Mouse (Mus musculus) regulatory T cell (primary cell): Measurements from ENCODE around the gene Fkbp1a.

ENCODE experiments used
- in situ Hi-C: fragments of 300-600 bp; cut with MboI, MseI; formaldehyde crosslinking; loops from one replicate; pipeline ENCODE4 v1.15.1; 2025; ENCODE audit warnings: high pct_unique_total_duplicates

The Fkbp1a gene

DNA sequence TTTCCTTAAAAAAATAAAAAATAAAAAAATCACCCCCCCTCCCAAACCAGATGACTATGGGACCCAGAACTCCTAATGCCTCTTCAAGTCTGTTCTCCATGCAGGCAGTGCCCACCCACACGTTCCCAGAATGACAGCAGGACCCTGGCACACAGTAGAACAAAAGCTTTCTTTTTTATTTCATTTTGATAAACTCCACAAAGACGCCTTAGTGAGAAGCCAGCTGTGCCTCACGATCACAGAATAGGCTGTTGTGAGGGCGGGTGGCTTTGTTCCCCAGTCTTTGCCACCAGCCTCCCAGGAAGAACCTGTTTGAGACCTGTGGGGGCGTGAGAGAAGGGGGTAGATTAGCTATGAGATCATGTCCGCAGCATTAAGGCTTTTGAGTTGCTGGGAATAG, 2.4 kb downstream of the Fkbp1a start:
- in situ Hi-C loops, result loop anchor here (5.0 to 25.0 kb wide), 5 partner anchors 33 to 882 kb away; partner anchors contain the start of genes Acss1 and Csnk2a1

DNA sequence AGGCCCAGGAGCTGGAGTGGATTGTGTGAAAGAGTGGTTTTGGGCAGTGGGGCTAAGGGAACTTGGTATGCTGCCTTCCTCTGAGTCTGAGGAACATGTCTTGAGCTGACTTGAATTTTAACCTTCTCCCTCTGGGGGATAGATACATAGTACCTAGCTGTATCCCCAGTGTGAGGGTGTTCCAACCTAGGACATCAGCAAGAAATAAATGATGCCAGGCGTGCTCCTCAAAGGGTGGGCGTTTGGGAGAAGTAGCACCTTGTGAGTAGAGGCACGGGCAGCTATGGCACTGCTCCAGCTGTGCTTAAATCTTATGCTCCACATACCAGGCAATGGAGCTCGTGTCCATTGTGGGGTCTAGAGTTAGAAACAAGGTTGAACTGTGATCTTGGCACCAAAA, 4.3 kb downstream of the Fkbp1a start:
- in situ Hi-C loops, result loop anchor here (5.0 to 25.0 kb wide), 4 partner anchors 49 to 884 kb away; partner anchors contain the start of genes Acss1 and Csnk2a1

DNA sequence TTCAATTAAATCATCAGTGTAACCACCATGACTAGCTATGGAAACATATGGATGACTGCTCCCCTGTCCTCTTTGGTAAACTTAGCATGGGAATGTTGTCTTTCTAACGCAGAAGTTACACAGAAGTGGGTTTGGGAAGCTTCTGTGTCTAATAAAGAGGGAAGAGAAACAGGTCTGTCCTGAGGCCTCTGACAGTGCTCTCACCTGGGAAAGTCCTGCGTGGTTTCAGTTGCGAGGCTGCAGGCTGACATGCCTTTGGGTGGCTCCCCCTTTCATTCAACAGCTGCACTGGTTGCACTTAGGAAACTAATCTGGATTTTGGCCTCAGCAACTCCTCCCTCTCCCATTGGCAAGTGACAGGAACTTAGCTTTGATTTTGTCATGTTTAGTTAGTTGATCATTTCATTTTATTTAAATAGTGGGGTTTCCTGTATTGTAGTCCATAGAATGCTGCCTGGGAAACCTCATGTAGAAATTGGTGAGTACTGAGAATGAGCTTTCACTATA, 7.4 kb downstream of the Fkbp1a start:
- in situ Hi-C loops, result loop anchor here (5.0 to 25.0 kb wide), 6 partner anchors 52 to 1237 kb away; partner anchors contain the start of genes Abhd12, Acss1, Csnk2a1 and Gins1

DNA sequence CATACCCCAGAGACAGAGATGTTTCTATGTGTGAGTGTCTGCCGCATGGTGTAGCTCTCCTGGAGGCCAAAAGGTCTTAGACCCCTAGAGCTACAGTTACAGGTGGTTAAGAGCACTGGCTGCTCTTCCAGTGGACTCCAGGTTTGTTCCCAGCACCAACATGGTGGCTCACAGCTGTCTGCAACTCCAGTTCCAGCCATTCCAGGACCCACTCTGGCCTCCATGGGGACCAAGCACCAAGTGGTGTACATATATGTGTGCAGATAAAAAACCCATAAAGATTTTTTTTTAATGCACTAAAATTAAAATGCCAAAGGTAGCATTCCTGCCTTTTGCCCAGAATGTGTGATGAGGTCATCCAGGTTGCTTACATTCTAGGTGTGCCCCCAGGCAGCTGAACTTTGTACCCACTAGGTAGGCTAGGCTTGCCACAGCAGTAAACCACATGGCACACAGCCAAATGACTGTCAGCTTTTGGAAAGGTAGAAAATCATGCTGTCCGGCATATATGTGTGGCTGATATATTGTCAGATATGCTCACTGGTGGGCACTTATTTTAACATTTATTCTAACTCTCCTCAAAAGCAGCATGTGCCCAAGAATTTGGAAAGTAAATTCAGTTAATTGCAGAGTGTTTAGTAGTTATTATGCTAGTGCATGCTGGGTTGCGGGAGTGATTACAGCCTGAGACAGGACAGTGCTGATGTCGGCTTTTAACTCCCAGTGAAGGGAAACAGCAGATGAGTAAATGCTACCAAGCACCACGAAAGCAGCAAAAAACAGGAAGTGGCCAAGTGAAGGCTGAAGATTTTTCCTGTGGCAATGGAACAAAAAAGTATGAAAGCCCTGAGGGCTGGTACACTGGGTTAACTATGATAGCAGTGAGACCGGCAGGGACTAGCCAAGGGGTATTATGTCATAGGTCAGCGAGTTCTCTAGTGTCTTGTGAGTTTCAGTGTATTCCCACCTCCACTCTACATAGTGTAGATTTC, 20.9 kb downstream of the Fkbp1a start:
- in situ Hi-C loops, result loop anchor here (25.0 kb wide), 2 partner anchors 651 to 1251 kb away; partner anchors contain the start of genes Abhd12, Gins1 and Gm10130

DNA sequence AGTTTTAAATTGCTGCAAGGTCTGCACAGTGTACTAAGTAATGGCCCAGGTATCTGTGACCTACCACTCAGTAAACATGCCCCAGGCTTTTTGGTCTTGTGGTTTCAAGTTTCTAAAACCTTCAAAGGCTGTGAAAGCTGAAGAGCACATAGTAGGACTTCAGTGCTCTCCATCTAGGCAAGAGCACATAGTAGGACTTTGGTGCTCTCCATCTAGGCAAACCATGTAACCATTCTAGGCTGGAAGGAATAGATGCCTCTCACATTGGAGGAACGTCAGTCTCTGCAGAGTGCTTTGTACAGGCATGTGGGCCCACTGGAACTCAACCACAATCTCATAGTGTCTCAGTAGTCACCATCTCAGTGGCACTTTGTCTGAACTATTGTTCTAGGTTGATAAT, 21.7 kb downstream of the Fkbp1a start:
- in situ Hi-C loops, result loop anchor here (25.0 kb wide), 2 partner anchors 652 to 1252 kb away; partner anchors contain the start of genes Abhd12, Gins1 and Gm10130

DNA sequence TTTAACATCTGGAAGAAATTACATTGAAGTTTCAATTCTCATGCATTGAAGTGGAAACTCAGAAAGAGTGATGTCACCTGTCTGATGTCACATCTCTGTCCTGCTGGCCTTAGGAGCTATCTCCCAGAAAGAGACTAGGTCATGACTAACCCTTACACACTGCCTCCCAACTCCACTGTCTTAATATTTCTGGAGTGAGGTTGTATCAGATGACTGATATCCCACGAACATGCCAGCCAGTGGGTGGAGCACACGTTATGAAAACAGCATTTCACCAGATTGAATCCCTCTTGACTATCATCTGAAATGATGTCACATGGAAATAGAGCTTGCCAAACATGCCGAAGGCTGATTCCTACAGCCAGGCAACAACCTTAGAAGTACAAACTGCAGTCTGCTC, 22.7 kb downstream of the Fkbp1a start:
- in situ Hi-C loops, result loop anchor here (25.0 kb wide), 2 partner anchors 653 to 1253 kb away; partner anchors contain the start of genes Abhd12, Gins1 and Gm10130

DNA sequence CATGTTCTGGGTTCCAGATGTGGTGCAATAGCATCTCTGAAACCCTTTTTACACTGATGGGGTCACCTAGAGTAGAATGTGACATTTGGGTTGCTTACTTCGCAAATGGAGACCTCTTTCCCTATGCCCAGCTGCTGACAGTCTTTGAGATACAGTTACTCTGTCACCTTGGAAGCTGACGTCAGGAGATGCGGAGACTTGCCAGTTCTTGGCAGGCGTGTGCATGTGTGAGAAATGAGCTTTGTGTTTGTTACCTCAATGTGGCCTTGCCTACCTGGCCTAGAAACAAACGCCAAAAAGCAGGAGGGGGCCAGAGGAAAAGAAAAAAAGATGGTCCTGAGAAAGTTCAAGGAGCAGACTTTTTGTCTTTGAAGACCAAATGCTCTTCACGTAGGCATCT, 24.6 kb downstream of the Fkbp1a start:
- in situ Hi-C loops, result loop anchor here (25.0 kb wide), 2 partner anchors 655 to 1255 kb away; partner anchors contain the start of genes Abhd12, Gins1 and Gm10130

DNA sequence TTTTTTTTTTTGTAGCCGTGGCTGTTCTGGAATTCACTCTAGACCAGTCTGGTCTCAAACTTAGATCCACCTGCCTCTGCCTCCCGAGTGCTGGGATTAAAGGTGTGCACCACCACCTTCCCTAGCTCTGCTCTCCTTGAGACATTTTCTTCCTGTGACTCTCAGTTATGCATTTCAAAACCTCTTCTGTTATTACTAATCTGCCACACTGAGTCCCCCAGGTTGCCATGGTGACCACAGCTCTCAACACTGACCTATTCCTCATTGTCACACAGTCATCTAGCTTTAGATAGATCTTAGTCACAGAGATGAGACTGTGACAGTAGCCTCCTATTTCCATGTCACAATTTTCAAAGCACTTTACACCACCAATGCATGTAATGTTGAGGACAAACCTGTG, 27.2 kb downstream of the Fkbp1a start:
- in situ Hi-C loops, result loop anchor here (25.0 kb wide), 2 partner anchors 657 to 1257 kb away; partner anchors contain the start of genes Abhd12, Gins1 and Gm10130

DNA sequence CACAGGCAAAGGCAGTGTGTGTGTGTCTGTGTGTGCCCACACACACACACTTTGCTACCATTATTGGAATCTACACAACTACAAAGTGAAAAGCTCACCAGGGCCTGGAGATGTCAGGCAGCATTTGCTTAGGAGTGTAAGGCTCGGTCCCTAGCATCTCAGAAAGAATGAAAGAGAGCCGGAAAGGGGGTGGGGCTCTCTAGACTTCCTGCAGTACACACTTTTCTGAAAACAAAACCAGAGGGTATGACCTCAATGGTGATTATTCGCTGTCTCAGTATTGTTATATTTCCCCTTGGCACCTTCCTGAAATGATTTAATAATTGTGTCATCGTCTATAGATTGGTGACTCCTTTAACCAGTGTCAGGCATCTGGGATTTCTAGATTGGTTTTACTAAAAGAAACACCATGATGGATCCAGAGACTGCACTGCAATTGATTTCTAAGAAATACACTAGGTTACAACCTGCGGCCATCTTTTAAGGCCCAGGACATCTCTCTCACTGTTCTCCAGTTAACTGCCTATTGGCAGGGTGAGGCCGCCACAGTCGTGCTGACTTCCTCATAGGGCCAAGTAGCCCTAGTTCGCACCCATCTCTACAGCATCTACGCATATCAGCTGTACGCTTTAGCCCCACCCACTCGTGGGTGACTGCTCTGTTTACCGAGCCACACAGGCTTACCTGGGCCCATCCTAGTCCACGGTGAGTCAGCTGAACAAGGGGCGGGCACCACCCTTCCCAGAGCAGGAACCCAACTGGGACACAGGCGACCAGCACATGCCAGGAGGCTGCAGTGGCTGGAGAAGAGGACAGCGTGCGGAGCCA, 29.8 kb downstream of the Fkbp1a start, which contains the start of gene Sdcbp2:
TSS of gene Sdcbp2 (plus strand) at position 750 of the 828 bp plus-strand sequence.
- in situ Hi-C loops, result loop anchor here (25.0 kb wide), 2 partner anchors 660 to 1260 kb away; partner anchors contain the start of genes Abhd12, Gins1 and Gm10130

DNA sequence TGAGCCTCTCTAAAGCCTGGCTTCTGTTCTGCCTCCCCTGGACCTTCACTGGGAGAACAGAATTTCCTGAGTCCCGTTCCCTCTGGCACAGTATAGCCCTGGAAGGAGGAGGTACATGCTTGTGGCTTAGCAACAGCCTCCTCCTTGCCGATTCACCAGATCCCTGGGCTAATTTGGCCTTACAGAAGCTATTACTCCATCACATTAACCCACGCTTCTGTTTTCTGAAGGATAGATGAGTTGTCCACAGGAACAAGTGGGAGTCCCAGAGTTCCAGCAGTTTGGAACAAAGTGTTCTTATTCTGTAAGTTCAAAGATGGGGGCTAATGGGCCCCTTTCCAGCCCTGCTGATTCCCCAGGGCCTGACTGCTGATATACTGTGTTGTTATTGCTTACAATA, 31.4 kb downstream of the Fkbp1a start:
- in situ Hi-C loops, result loop anchor here (25.0 kb wide), 2 partner anchors 661 to 1261 kb away; partner anchors contain the start of genes Abhd12, Gins1 and Gm10130

DNA sequence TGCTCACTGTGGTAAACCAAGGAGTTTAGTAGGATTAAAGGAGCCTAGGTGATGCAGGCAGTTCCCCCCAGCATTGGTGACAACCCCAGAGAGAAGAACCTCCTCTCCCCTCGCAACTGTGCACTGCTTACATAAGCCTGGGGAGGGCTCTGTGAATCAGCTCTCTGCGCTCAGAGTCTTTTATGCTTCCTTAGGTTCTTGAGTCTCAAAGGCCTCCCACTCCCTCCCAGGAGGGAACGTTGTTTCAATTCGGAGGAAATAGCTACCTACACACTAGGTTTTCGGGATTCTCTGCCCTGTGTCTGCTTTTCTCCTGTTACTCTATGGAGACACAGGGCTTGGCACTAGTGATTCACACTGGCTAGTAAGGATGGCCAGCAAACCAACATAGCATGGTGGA, 32.3 kb downstream of the Fkbp1a start:
- in situ Hi-C loops, result loop anchor here (5.0 to 25.0 kb wide), 3 partner anchors 32 to 1262 kb away; partner anchors contain the start of genes Abhd12, Fkbp1a, Gins1 and Gm10130

DNA sequence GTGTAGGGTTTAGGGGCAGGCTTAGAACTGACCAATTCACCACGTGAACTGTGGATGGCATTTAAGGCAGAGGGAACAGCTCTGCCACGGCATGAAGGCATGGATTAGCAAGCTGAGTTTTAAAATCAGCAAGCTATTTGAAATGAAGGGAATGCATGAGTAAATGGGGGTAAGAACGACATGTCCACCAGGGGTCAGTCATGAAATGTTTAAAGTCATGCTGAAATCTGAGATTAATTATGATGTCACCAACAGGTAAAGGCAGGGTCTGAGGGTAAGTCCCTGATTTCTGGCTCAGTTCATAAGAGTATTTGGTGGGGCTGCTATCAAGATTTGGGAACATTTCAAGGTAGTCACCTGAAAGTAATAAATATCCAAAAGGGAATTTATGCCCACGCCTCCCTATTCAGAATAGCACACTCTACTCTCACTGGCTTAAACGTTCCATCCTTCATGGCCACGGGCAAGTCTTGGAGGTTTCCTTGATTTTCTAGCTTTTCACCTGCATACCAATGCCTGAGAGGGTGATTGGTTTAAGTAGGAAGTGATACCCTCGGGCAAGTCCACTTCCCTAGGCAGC, 32.9 kb downstream of the Fkbp1a start:
- in situ Hi-C loops, result loop anchor here (5.0 kb wide), 1 partner anchor 33 kb away; the partner anchor contains the start of gene Fkbp1a

DNA sequence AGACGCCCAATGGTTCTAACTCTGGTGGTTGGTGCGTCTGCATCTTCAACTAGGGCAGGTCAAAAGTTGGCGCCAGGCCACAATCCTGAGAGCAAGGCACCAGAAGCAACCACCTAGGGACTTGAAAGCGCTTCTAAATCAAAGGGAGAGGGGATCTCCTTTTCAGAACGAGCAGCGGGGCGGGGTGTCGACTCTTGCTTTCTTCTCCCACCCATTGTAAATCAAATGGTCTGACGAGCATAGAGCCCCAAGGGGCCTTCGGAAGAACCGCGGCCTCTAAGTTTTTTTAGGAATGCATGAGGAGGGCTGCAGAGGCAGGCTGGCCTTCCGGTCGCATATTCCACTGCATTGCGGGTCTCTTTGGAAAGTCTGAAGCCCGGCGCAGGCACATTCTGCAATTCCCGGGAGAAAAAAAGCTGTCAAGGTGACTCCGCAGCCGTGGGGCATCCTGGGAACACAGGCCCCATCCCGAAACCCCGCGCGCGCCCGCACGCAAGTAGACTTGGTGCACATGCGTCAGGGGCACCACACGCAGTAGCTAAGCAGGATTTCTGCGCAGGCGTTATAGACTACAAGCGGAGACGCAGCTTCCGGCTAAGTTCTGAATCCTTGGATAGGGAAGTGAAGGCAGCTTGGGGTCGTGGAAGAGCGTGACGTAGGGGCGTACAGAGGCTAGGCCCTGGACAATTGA, 33.6 kb downstream of the Fkbp1a start:
- in situ Hi-C loops, result loop anchor here (5.0 kb wide), 1 partner anchor 34 kb away; the partner anchor contains the start of gene Fkbp1a

DNA sequence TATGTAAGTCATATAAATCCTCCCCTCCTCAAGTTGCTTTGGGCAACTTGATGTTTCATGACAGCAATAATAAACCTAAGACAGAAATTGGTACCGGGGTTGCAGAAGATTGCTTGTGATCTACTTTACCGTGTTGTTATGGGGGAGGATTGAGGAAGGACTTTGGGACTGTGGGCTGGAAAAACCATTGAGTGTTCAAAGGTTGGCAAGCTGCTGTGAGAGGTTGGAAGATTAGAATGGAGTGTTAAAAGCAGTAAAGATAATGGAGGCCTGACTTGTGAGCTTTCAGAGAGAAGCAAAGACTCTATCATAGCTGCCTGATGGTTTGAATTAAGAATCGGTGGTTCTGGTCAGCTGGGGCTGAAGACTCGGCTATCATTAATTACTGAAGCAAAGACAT, 36.9 kb downstream of the Fkbp1a start:
- in situ Hi-C loops, result loop anchor here (5.0 kb wide), 1 partner anchor 37 kb away; the partner anchor contains the start of gene Fkbp1a

DNA sequence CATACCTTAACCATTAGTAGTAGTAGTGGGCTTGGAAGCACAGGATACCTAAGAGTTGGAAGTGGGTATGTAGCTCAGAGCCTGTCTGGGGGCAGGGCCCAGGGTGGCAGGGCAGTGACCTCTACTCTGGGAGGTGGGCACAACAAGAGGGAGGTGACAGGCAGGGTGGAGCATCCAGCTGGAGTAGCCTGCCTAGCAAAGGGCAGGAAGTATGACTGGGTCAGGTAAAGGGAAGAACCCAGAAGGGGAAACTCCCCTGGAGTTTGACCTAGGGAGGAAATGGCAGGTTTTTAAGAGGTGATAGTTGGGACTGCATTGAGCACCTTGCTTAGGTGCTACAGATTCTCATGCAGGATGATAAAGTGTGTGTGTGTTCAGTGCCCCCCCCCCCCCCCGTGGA, 38.7 kb downstream of the Fkbp1a start:
- in situ Hi-C loops, result loop anchor here (5.0 kb wide), 1 partner anchor 89 kb away; the partner anchor contains the start of gene Nsfl1c

DNA sequence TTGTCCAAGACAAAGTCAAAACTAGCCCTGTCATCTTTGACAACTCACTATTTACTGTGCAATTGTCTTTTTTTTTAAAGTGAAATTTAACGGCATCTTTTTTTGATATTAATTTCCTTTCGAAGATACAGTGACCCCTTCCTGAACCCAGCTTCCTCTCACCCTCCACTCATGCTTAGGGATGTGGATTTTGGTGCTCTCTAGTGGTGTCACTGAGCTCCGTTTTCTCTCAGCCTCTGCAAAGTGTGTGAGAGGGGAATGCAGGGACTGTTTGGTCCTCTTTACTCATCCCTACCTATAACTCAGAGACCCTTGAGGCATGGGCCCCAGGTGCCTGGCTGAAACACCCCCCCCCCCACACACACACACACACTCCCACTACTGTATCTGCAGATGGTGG, 43.7 kb downstream of the Fkbp1a start:
- in situ Hi-C loops, result no loop called here

DNA sequence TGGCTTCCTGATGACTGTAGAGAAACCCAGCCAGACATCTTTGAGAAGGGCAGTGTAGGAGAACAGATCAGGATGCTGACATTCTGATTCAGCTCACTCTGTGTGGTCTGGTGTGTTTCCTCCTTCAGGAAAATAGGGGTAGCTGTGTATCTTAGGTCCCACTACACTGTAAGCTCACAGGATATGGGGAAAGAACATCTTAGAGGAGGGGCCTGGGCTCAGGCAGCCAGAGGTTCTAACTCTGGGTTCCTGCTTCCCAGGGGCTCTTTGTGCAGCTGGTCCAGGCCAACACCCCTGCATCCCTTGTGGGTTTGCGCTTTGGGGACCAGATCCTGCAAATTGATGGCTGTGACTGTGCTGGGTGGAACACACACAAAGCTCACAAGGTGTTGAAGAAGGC, 44.5 kb downstream of the Fkbp1a start:
- in situ Hi-C loops, result no loop called here

DNA sequence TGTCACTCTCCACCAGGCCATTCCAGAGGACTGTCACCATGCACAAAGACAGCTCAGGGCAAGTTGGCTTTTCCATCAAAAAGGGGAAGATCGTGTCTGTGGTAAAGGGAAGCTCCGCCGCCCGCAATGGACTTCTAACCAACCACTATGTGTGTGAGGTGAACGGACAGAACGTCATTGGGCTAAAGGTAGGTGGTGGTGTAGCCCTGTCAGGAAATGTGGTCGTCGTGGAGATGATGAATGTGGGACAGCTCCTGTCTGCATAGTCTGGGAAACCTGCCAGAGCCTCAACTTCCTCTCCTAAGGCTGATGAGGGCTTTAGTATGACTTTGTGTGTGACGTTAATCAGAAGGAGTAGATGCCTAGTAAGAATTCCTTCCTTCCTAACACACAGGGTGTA, 45.0 kb downstream of the Fkbp1a start:
- in situ Hi-C loops, result no loop called here

DNA sequence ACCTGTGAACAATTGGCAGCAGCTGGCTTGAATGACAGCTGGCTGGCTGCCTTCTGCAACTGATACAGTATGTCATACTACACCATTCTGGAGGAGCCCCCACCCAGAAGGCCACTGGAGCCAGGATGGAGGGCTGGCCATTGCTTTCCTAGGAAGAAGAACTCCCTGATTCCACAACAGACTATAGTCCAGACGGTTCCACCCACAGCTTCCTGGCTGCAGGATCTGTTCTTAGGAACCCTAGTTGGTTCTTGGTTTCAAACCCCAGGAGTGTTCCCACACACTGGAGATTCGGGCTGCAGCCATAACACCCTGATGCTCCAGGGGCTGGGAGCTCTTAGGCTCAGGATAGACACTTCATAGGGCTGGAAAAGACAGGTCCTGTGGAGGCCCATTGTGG, 55.8 kb downstream of the Fkbp1a start:
- in situ Hi-C loops, result no loop called here

DNA sequence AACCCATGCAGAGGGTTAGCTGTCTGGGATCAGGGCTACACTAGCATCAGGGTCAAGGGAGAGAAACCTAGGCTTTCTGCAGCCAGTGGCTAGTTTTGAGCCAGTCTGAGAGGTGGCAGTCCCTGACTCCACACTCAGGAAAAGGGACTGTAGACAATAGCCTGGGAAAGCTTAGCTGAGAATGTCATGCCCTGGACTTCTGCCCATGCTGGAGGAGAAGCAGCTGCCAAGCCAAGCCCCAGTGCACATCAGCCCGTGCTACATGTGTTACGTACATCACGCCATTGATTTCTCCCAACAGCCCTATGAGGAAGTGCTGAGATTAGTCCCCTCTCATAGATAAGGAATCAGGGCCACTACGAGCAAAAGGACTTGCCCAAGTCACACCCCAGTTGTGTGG, 59.8 kb downstream of the Fkbp1a start:
- in situ Hi-C loops, result no loop called here
